Mouse (Mus musculus) MEL (cell line): Measurements from ENCODE around the gene Csmd2. TPM values are rescaled to one million over a fixed set of nuclear protein-coding genes. Genes with fewer than 3 reads are reported as not detected.

Experiments used
- DNase-seq: peaks from one replicate; pipeline ENCODE4 v3.0.0; 2011; ENCODE audit warnings: low read depth, low spot score
- H3K27ac ChIP-seq: 2 replicates; pipeline ENCODE4 v1.5.1; 2012; ENCODE audit warnings: low read depth, mild to moderate bottlenecking, control low read depth, low read length, moderate library complexity; ENCODE audit not compliant: control insufficient read depth
- H3K27me3 ChIP-seq, 2 experiments: fragments of 150-350 bp in 1 of 2; sonication (generic) in 1 of 2; 2 replicates each; pipeline ENCODE4 v1.6.1; 2012; ENCODE audit warnings: low read length in 2 of 2, mild to moderate bottlenecking in 2 of 2, improper control_type of control experiment in 1 of 2, moderate library complexity in 1 of 2; ENCODE audit not compliant: insufficient read depth in 2 of 2, control insufficient read depth in 1 of 2
- H3K36me3 ChIP-seq, 2 experiments: 2 replicates each; pipeline ENCODE4 v1.6.1; 2012 to 2014; ENCODE audit warnings: low read length in 2 of 2, improper control_type of control experiment in 1 of 2, inconsistent platforms in 1 of 2, mild to moderate bottlenecking in 1 of 2; ENCODE audit not compliant: insufficient read depth in 2 of 2, control insufficient read depth in 1 of 2
- H3K4me1 ChIP-seq, 2 experiments: fragments of 150-350 bp in 1 of 2; sonication (generic) in 1 of 2; 2 replicates each; pipeline ENCODE4 v1.6.1; 2012; ENCODE audit warnings: low read length in 2 of 2, improper control_type of control experiment in 1 of 2, mild to moderate bottlenecking in 1 of 2; ENCODE audit not compliant: insufficient read depth in 2 of 2, control insufficient read depth in 1 of 2
- H3K4me3 ChIP-seq, 2 experiments: fragments of 150-350 bp in 1 of 2; sonication (generic) in 1 of 2; 2 replicates each; pipeline ENCODE4 v1.5.1; 2012; ENCODE audit warnings: low read depth in 2 of 2, low read length in 2 of 2, mild to moderate bottlenecking in 2 of 2, moderate library complexity in 2 of 2, control low read depth in 1 of 2, improper control_type of control experiment in 1 of 2; ENCODE audit not compliant: control insufficient read depth in 1 of 2, insufficient read depth in 1 of 2
- H3K79me2 ChIP-seq: 2 replicates; pipeline ENCODE4 v1.6.1; 2012; ENCODE audit warnings: mild to moderate bottlenecking, low read length, moderate library complexity; ENCODE audit not compliant: control insufficient read depth, poor library complexity, insufficient read depth
- H3K9ac ChIP-seq: 2 replicates; pipeline ENCODE4 v1.6.1; 2012; ENCODE audit warnings: low read depth, mild to moderate bottlenecking, control low read depth, low read length, moderate library complexity; ENCODE audit not compliant: control insufficient read depth, poor library complexity, severe bottlenecking
- H3K9me3 ChIP-seq: fragments of 150-350 bp; sonication (generic); replicated peaks from 2 replicates; pipeline ENCODE4 v1.6.1; 2012; ENCODE audit warnings: mild to moderate bottlenecking, low read length, improper control_type of control experiment, moderate library complexity; ENCODE audit not compliant: insufficient read depth
- CHD2 ChIP-seq: IDR thresholded peaks from 2 replicates; pipeline ENCODE4 v1.6.1; 2011; ENCODE audit warnings: low read length, improper control_type of control experiment
- CTCF ChIP-seq, 3 experiments: IDR thresholded peaks in 2 of 3; conservative IDR thresholded peaks in 1 of 3; 2 replicates each; pipeline ENCODE4 v1.5.1; 2011 to 2012; ENCODE audit warnings: low read length in 3 of 3, low read depth in 2 of 3, mild to moderate bottlenecking in 2 of 3, improper control_type of control experiment in 1 of 3, inconsistent platforms in 1 of 3, mixed read lengths in 1 of 3, moderate library complexity in 1 of 3; ENCODE audit not compliant: control insufficient read depth in 1 of 3, insufficient read depth in 1 of 3, poor library complexity in 1 of 3, severe bottlenecking in 1 of 3
- GABPA ChIP-seq: IDR thresholded peaks from 2 replicates; pipeline ENCODE4 v1.6.1; 2012; ENCODE audit warnings: low read depth, mild to moderate bottlenecking, inconsistent platforms, low read length, improper control_type of control experiment, moderate library complexity
- GATA1 ChIP-seq: IDR thresholded peaks from 2 replicates; pipeline ENCODE4 v1.6.1; 2011; ENCODE audit warnings: low read depth, low read length, improper control_type of control experiment
- HCFC1 ChIP-seq: IDR thresholded peaks from 2 replicates; pipeline ENCODE4 v1.6.1; 2012; ENCODE audit warnings: low read depth, mild to moderate bottlenecking, inconsistent platforms, low read length, improper control_type of control experiment, moderate library complexity
- JUND ChIP-seq: IDR thresholded peaks from 2 replicates; pipeline ENCODE4 v1.6.1; 2011; ENCODE audit warnings: low read depth, mild to moderate bottlenecking, improper control_type of control experiment, low read length
- MAZ ChIP-seq: IDR thresholded peaks from 2 replicates; pipeline ENCODE4 v1.6.1; 2012; ENCODE audit warnings: low read depth, mild to moderate bottlenecking, inconsistent platforms, low read length, improper control_type of control experiment
- MEF2A ChIP-seq: IDR thresholded peaks from 2 replicates; pipeline ENCODE4 v1.6.1; 2014; ENCODE audit warnings: low read depth, mild to moderate bottlenecking, inconsistent platforms, low read length, improper control_type of control experiment; ENCODE audit not compliant: poor library complexity, insufficient replicate concordance, severe bottlenecking; ENCODE audit errors: extremely low read depth
- MYB ChIP-seq: IDR thresholded peaks from 2 replicates; pipeline ENCODE4 v1.6.1; 2011; ENCODE audit warnings: mild to moderate bottlenecking, low read depth, low read length, improper control_type of control experiment
- MYC ChIP-seq: IDR thresholded peaks from 2 replicates; pipeline ENCODE4 v1.6.1; 2011; ENCODE audit warnings: low read depth, mild to moderate bottlenecking, low read length, improper control_type of control experiment, moderate library complexity
- NELFE ChIP-seq: IDR thresholded peaks from 2 replicates; pipeline ENCODE4 v1.6.1; 2011; ENCODE audit warnings: low read depth, low read length, improper control_type of control experiment
- NRF1 ChIP-seq: IDR thresholded peaks from 2 replicates; pipeline ENCODE4 v1.6.1; 2014; ENCODE audit warnings: low read depth, mild to moderate bottlenecking, inconsistent platforms, low read length, improper control_type of control experiment, moderate library complexity; ENCODE audit not compliant: poor library complexity, insufficient read depth, severe bottlenecking
- POLR2A ChIP-seq, 2 experiments: IDR thresholded peaks; 2 replicates each; pipeline ENCODE4 v1.6.1; 2011 to 2012; ENCODE audit warnings: low read length in 2 of 2, mild to moderate bottlenecking in 2 of 2, control low read depth in 1 of 2, improper control_type of control experiment in 1 of 2, low read depth in 1 of 2, moderate library complexity in 1 of 2; ENCODE audit not compliant: control insufficient read depth in 1 of 2, insufficient read depth in 1 of 2, poor library complexity in 1 of 2
- POLR2AphosphoS5 ChIP-seq: IDR thresholded peaks from 2 replicates; pipeline ENCODE4 v1.6.1; 2012; ENCODE audit warnings: low read depth, borderline replicate concordance, mild to moderate bottlenecking, inconsistent platforms, low read length, moderate library complexity, mixed read lengths
- RAD21 ChIP-seq: IDR thresholded peaks from 2 replicates; pipeline ENCODE4 v1.6.1; 2011; ENCODE audit warnings: mild to moderate bottlenecking, low read depth, low read length, improper control_type of control experiment
- RCOR1 ChIP-seq: IDR thresholded peaks from 2 replicates; pipeline ENCODE4 v1.6.1; 2012; ENCODE audit warnings: low read depth, mild to moderate bottlenecking, inconsistent platforms, low read length, improper control_type of control experiment
- SIN3A ChIP-seq: IDR thresholded peaks from 2 replicates; pipeline ENCODE4 v1.6.1; 2012; ENCODE audit warnings: low read length, improper control_type of control experiment, inconsistent platforms
- SMC3 ChIP-seq: IDR thresholded peaks from 2 replicates; pipeline ENCODE4 v1.6.1; 2011; ENCODE audit warnings: low read depth, low read length, improper control_type of control experiment
- TAL1 ChIP-seq: IDR thresholded peaks from 2 replicates; pipeline ENCODE4 v1.6.1; 2012; ENCODE audit warnings: mild to moderate bottlenecking, inconsistent platforms, low read length, moderate library complexity, mixed read lengths
- TCF12 ChIP-seq: IDR thresholded peaks from 2 replicates; pipeline ENCODE4 v1.6.1; 2014; ENCODE audit warnings: low read depth, mild to moderate bottlenecking, inconsistent platforms, low read length, improper control_type of control experiment, moderate library complexity
- USF1 ChIP-seq: IDR thresholded peaks from 2 replicates; pipeline ENCODE4 v1.6.1; 2014; ENCODE audit warnings: low read depth, mild to moderate bottlenecking, inconsistent platforms, low read length, improper control_type of control experiment, moderate library complexity
- USF2 ChIP-seq, 2 experiments: IDR thresholded peaks; 2 replicates each; pipeline ENCODE4 v1.6.1; 2011 to 2012; ENCODE audit warnings: improper control_type of control experiment in 2 of 2, low read length in 2 of 2, borderline replicate concordance in 1 of 2, inconsistent platforms in 1 of 2, low read depth in 1 of 2, mild to moderate bottlenecking in 1 of 2; ENCODE audit not compliant: insufficient read depth in 1 of 2
- ZKSCAN1 ChIP-seq: IDR thresholded peaks from 2 replicates; pipeline ENCODE4 v1.6.1; 2012; ENCODE audit warnings: low read depth, mild to moderate bottlenecking, inconsistent platforms, low read length, improper control_type of control experiment, moderate library complexity
- polyA plus RNA-seq, 2 experiments: library from polyadenylated mRNA; stranded (reverse) in 1 of 2; unstranded in 1 of 2; fragments of >175 nt in 1 of 2; fragments of >200 nt in 1 of 2; gene quantifications; 2 replicates each; pipeline versions ENCODE4 v1.2.1 to v1.2.4; 2012; ENCODE audit warnings: low replicate concordance in 2 of 2, low read depth in 1 of 2; ENCODE audit not compliant: insufficient read length in 2 of 2, insufficient read depth in 1 of 2, missing spikeins in 1 of 2
- total RNA-seq: library from RNA; depleted of rRNA; stranded (reverse); fragments of 300-350 nt; gene quantifications from 2 replicates; pipeline ENCODE4 v1.2.3, GENCODE M21; 2012

Gene Csmd2
- total and polyA plus RNA-seq, 3 experiments: not detected

DNA sequence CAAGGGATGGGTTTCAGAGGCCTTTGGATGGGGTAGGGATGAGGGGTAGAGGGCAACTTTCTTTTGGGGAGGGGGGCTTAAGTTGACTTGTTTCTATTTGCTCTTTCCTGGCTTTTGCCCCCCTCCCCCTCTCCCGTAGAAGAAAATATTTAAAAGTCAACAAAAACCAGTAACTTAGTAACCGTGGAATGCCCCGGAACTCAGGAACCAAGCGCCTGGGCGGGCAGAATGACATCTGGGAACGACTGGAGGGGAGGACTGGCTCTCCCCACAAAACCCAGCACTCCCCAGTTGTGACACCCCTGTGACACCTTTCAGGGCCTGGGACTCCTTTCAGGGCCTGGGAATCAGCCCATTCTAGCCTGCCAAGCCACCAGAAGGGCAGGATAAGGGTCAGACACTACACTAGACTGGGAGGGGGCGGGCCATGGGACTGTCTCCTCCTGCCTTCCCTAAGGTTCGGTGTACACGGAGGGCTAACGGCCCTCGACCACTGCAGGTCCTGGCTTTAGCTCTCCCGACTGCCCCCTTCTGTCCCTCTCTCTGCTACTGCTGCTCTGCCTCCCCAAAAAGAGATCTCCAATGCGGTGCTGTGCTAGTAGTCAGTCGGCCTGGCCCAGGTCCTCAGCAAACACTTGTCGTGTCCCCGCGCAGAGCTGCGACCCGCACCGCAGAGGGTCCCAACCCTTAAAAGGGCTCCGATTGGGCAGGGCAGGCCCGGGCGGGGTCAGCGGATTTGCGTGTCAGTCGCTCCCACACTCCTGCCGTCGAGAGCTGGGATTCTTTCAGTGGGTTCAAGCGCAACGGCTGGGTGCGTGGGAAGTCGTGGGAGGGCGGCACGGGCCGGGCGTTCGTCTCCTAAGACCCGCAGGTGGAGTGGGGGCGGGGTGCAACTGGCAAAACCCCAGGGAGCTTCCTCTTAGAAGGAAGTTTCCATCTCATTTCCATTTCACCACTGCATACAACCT, 16.5 kb upstream of the Csmd2 start, which contains the start of gene CK137956:
Gene CK137956 (minus strand): TSS at position 51 of the 968 bp plus-strand sequence.
- H3K27me3 ChIP-seq: no peaks in the 10 kb centered on the region
- H3K4me3 ChIP-seq: no peak within 1 kb of the TSS
- H3K9ac ChIP-seq: no peak within 1 kb of the TSS
- no peaks in the 10 kb centered on the region for H3K36me3 ChIP-seq
- H3K79me2 ChIP-seq: no peaks in the 10 kb centered on the region
- TF ChIP-seq MYB (no peak), NRF1 (no peak), USF2 (IDR thresholded peaks at IDR 0.05; ENCODE audit: borderline replicate concordance in 1 of 2, insufficient read depth in 1 of 2, low read depth in 1 of 2, low read length in 2 of 2) (no peak), RCOR1 (no peak), RAD21 (no peak), MAZ (no peak)
- DNase-seq: no peak
- no peaks in the 10 kb centered on the region for H3K4me1 ChIP-seq
- no peak within 1 kb of the TSS for H3K27ac ChIP-seq
- H3K9me3 ChIP-seq: no peaks in the 10 kb centered on the region

DNA sequence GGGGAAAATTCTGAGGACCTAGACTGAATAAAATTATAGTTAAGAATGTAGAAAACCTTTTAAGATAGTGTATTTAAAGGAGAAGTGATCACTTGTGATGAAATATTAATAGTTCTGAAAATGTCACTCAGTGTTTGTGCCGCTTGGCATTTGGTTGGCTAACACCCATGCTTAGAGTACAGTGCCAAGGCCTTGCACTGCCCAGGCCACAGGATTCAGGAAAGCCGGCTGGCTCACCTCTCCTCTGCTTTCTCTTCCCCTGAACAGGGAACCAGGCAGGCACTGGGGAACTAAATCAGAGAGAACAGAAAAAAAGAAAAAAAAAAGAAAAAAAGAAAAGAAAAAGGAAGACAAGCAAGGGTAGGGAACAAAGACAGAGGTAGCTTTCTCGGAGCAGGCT, 14.7 kb upstream of the Csmd2 start:
- H3K79me2 ChIP-seq: no peaks in the 10 kb centered on the region
- no peak overlapping the region for H3K4me3 ChIP-seq
- no peaks in the 10 kb centered on the region for H3K36me3 ChIP-seq
- H3K27me3 ChIP-seq: no peaks in the 10 kb centered on the region
- H3K27ac ChIP-seq: no peak overlapping the region
- TF ChIP-seq CTCF (IDR thresholded peaks at IDR 0.05 in 2 of 3, conservative IDR thresholded peaks at IDR 0.05 in 1 of 3; ENCODE audit: control insufficient read depth in 1 of 3, insufficient read depth in 1 of 3, low read depth in 2 of 3, low read length in 3 of 3, poor library complexity in 1 of 3, severe bottlenecking in 1 of 3) (no peak), USF1 (no peak), SMC3 (no peak), NRF1 (no peak), TAL1 (no peak)
- no peak overlapping the region for H3K9ac ChIP-seq
- no peaks in the 10 kb centered on the region for H3K4me1 ChIP-seq
- no peak for DNase-seq
- H3K9me3 ChIP-seq: no peaks in the 10 kb centered on the region

DNA sequence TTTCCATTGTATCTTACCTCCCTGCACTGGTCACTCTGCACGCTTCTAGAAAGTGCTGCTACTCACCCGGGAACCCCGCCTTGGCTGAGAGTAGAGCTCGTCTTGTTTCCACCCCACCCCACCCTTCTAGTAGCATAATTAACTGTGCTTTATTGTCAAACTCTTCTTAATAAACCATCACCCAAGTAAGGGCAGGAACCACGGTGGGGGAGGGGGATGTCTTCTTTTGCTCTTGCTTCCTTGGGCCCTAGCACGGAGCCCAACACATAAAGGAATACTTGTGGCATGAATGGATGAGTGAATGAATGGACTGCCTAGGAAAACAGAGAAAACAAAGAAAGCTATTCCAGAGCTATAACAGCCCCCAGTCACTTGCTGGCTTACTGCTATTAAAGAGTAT, 6.5 kb upstream of the Csmd2 start:
- Histone ChIP-seq H3K27ac (no peak overlapping the region), H3K9ac (no peak overlapping the region), H3K36me3 (no peaks in the 10 kb centered on the region), H3K4me1 (no peaks in the 10 kb centered on the region), H3K27me3 (no peaks in the 10 kb centered on the region), H3K9me3 (no peaks in the 10 kb centered on the region), H3K4me3 (no peak overlapping the region), H3K79me2 (no peaks in the 10 kb centered on the region)
- no peak for DNase-seq
- no peak for TF ChIP-seq GATA1
- no peak for TF ChIP-seq RCOR1
- TF ChIP-seq HCFC1: no peak
- no peak for TF ChIP-seq NELFE
- TF ChIP-seq MEF2A: no peak
- no peak for TF ChIP-seq POLR2AphosphoS5
- no peak for TF ChIP-seq SIN3A
- no peak for TF ChIP-seq POLR2A (IDR thresholded peaks at IDR 0.05; ENCODE audit: control insufficient read depth in 1 of 2, insufficient read depth in 1 of 2, low read depth in 1 of 2, low read length in 2 of 2, poor library complexity in 1 of 2)
- TF ChIP-seq ZKSCAN1: no peak
- TF ChIP-seq NRF1: no peak
- no peak for TF ChIP-seq JUND
- TF ChIP-seq TCF12: no peak
- TF ChIP-seq MYC: no peak
- TF ChIP-seq CHD2: no peak
- TF ChIP-seq GABPA: no peak
